Mouse (Mus musculus): ENCODE data around the gene Fam118b.

- TF ChIP-seq GATA1 (IDR thresholded peaks at IDR 0.05; ENCODE audit: low read length) (no peak), TAL1 (IDR thresholded peaks at IDR 0.05; ENCODE audit: low read length) (no peak)
Measured at GRCm38 (mm10) chr9:35192983-35193542, 74.5 kb downstream of the Fam118b start.

Data from erythroblast, embryonic 14.5 days (primary cell).